Mouse (Mus musculus): ENCODE results near the gene Vdr.

Vdr gene

DNA sequence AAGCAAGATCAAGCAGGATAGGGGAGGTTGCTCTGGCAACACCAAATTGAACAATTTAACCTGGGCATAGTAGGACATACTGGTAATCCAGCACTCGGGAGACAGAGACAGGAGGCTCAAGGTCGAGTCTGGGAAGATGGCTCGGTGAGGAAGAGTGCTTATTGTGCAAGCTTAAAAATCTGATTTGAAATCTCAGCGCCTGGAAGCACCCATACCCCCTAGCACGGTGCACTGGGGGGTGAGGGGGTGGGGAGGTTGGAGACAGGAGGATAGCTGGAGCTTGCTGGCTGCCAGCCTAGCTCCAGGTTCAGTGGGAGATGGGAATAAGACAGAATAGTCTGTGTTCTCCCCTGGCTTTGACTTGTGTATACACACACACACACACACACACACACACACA is 9.9 kb upstream of the Vdr start:
- no peak for DNase-seq (ENCODE audit: low spot score in 2 of 2)

DNA sequence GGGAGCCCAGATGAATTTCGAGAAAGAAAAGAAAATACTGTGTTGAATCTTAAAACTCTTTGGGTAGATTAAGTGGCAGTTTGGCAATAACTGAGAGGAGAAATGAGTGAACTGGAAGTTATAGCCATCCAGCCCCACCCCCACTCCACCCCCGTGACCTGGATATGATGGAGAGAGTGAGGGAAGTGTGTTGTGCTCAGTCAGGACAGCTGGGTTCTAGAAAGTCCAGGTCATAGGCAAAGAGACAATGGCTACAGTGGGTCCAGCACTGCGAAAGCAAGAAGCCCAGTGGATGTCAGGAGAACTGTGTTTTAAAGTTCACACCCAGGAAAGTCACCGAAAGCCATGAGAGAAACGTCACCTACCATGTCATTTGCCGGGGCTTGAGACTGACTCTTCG is 8.8 kb upstream of the Vdr start:
- no peak for DNase-seq (ENCODE audit: low spot score in 2 of 2)

DNA sequence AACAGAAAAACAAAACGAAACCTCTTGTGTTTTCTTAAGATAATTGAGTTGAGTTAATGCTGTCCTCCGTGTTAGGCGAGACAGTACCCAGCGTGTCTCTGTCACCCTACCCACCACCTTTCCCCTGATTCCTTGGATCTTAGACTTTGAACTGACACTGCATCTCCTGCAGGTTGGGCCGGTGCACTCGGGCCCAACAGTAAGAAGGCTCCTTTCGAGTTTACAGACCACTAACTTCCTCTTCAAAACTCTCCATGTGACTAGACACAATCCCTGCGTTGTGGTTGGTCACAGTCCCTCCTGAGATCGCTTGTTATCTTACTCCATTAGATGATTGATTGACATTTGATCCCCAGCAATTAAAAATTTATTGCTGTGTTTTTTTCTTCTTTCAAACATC is 7.6 kb upstream of the Vdr start:
- DNase-seq (ENCODE audit: low spot score in 2 of 2): no peak

DNA sequence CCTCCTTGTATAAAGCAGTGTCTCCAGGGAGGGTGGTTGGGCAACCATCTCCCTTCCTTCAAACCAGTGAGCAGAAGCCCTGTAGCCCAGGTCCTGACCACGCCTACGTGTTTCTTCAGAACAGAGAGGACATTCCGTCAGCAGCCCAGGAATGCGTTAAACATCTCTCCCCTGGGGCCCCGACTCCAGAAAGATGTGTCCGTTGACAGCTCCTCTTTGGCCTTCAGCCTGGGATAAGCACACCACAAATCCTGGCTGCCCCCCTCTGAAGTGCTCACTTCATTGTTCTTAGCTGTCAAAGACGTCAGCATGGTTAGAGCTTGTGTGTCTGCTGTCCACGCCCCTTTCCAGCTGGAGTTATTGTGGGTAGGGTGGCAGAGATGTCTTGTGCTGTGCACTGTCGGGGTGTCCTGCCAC is 3.9 kb upstream of the Vdr start:
- DNase-seq (ENCODE audit: low spot score in 2 of 2): no peak

DNA sequence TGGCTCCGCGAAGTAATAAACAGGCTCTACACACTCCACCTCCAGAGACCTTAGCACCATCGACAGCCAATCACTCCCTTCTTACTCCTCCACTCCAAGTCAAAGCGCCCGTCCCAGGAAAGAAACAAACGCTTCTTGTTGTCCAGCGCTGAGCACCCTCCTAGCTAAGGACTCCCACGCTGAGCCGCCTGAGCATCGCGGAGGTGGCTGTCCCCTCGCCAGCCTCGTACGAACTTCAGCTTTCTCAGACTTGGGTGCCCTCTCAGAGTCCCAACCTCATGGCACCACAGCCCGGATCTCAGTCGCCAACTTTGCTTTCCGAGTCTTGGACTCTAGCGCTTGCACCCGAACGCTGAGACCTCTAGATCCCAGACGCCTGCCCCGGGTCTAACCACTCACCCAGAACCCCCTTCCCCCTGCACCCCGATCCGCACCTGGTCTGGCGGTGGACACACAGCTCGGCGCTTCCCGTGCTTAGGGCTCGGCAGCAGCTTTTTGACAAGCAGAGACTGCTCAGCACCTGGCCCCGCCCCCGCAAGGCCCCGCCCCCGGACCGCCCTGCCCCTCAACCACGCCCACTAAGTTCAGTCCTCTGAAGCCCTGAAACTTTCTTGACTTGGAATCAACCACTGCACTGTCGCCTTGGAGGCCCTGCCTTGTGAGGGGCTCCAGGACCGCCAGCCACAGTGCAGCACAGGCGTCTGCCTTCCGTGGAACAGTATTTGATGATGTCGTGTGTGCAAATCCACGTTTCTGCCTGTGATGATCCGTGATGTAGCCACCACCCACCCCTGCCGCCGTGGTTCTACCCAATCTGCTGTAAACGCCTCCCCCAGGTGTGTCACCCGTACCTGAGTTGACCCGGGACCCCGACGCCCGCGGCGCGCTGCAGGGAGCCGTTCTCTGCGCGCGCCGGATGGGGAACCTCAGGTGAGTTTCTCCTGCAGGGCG is 2.4 kb downstream of the Vdr start:
- DNase-seq (ENCODE audit: low spot score in 2 of 2): peak; percentile 41 to 72

DNA sequence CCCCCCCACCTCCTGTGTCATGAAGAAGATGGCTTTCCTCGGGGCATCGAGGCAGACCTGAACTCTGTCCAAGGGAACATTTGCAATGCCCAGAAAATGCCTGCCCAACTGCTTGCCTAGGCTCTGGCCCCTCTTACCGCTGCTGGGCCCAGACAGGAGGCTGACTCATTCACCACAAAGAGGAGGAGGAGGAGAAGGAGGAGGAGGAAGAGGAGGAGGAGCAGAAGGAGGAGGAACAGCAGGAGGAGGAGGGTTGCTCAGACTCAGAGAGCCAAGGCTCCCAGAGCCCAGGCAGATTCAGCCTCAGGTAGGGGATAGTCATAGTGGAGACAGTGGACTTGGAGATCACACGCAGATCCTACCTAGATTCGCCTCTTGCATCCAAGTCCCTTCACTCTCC is 3.2 kb downstream of the Vdr start:
- DNase-seq (ENCODE audit: low spot score in 2 of 2): no peak

DNA sequence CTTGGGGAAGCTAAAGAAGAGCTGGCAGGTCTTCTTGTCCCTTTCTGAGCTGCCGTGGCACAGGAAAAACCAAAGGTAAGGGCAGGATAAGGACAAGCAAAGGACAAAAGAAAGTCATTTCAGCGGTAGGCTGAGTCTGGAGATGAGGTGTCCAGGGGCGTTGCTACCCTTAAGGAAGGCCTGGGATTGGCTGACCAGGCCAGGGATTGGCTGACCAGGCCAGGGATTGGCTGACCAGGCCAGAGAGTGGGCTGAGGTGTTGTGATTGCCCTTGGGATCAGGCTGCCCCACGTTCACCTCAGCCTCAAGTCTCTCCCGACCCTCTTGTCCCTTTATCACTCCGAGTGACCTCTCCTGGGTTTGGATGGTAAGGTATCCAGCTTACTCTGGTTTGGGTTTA is 5.1 kb downstream of the Vdr start:
- DNase-seq (ENCODE audit: low spot score in 2 of 2): no peak

DNA sequence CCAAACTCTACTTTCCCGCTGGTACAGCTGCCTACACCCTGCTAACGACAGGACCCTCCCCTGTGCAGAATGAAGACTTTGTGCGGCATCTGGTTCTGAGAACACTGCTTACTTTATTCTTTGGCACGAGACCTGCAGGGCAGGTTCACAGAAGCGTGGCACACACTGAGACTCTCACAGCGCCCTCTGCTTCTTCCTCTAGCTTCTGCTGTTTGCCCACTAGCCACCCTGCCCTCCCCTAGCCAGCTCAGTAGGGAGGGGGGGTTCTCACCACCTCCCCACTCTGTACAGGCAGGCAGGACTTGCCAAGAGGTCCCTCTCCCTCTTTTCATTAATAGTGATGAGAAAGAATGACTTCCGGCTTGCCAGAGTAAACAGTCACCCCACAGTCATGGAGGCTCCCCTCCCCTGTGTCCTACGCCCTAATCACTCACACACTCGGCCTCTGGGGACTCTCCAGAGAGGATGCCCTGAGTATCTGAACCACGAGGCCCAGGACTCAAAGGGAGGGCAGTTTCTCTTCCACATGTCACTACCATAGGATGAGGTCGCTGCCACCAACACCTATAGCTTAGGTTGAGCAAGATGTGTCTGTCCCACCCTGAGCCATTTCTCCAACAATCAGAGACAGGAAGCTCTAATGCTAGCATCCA is 6.0 kb downstream of the Vdr start:
- DNase-seq (ENCODE audit: low spot score in 2 of 2): no peak

DNA sequence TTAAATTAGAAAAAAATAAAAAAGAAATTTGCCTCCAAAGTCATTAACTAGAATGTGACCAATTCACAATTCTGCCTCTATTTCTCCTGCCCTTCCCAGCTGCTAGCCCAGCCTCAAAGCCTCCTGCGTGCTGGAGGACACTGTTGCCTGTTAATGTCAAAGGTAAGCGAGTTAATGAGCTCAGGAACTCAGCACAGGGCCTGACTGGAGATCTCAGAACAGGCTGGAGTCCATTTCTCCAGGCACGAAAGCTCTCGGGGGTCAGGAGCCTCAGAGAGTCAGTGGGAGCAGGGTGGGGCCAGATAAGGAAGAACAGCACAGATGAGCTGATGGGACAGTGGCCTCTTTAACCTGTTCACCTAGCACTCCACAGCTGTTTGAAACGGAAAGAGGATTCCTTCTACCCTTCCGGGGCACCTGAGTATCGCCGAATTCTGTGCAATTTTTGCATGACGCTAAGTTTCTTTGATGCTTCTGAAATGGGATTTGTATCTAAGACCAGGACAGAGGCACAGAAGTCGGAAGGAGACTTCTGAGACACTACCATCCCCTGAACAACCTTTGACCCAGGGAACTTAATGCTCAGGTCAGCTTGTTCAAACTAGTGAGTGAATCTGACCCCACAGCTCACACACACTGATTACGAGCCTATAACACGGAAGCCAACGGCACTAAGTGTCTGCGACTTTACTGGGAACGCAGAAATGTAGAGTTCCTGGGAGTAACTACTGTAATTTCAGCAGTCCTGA is 7.0 kb downstream of the Vdr start:
- no peak for DNase-seq (ENCODE audit: low spot score in 2 of 2)

DNA sequence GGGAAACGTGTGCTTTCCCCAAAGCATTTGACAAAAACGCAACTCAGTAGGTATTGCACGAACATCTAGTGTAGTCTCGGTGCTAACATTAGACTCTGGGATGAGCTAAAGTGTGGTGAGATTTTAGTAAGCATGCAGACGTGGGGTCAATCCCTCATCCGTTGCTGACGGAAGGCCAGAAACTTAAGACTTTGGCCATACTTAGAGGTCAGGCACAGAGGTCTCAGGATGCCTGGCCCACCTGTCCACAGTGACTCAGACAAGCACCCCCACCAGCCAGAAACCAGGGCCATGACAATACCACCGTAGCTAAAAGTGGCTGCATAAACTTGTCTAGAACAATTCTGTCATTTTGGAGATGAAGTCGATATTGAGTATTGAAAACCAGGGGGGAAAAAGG is 9.4 kb downstream of the Vdr start:
- no peak for DNase-seq (ENCODE audit: low spot score in 2 of 2)

DNA sequence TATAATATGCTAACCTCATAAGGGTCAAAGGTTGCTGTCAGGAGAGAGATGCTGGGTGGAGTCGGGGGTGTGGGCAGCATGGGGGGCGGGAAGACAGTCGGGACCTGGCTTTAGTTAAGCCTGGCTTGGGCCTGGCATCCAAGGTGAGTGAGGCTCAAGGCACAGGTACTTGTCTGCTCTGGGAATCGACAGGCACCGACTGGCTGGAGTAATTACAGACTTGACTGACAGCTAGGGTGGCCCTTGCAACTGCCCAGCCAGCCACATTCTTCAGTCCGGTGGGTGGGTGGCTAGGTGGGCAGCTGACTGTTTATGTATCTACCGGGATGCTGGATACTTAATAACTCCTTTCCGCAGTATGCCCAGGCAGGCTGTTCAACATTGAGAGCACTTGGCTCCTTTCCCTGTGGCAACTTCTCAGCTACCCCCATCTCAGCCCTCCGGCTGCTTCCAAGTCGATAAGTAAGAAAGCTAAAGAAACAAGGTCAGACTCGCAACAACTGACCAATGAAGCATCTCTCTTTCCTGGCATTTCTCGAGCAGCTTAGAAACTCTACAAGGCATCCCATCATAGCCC is 10.0 kb downstream of the Vdr start:
- DNase-seq (ENCODE audit: low spot score in 2 of 2): no peak

DNA sequence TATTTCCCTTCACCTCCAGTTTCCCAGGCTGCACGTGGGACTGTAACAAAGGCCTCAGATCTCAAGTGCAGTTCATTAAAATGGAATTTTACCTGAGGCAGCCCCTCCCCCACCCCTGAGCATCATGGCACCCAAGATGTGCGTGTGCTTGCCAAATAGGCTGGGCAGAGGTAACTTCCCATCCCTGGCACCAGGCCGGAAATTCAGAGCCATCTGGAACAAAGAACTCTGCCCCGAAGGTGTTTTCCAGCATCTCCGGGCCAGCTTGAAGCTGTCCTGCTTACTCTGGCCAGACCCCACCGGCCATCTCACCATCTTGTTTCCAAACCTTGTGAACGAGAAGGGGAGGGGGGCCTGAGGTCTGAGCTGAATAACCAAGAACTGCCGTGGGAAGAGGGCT is 10.7 kb downstream of the Vdr start:
- DNase-seq (ENCODE audit: low spot score in 2 of 2): no peak

DNA sequence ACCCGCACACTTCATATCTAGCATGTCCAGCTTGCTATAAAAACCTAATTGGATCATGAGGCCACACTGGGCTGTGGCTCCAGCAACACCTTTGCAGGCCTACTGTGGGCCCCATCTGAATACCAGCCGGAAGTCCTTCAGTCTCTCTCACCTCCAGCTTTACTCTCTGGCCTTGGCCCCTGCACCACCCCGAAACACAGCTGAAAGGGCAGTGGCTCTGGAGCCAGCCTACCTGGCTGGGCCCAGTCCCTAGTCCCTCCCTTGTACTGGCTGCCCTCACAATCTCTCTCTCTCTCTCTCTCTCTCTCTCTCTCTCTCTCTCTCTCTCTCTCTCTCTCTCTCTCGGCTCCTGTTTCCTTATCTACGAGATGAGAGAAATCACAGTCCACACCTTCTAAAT is 11.6 kb downstream of the Vdr start:
- DNase-seq (ENCODE audit: low spot score in 2 of 2): no peak

DNA sequence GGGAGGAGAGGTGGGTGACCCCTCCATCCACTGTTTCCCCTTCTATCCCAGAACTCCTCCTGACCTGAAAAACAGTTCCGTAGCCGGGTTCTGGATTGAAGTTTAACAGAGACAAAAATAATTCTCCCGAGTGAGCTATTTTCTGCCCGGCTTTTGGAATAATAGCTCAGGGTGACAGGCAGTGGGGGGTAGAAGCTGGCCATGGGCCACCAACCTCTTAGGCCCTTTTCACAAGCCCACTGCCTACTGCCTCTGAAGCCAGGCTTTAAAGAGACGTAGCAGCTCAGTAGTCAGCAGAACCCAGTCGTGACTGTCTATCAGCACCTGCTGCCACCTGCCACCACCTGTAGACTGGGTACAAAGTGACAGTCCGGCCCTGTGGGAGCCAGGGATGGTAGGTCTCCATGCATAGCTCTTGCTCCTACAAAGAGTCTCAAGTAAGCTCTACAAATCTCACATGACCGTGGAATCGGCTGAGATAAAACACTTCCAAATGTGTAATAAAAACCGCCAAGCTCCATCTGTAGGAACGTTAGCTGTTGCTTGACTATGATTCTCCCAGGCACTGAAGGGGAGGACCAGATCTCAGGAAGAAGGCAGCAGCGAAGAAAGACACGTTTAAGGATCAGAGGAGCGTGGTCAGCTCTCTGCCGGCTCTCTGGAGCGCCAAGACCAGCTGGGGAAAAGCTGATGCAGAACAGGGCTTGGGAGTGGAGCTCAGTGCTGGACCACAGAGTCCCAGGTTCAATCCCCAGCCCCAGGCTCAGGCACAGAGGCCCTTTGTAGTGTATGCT is 13.4 kb downstream of the Vdr start:
- DNase-seq (ENCODE audit: low spot score in 2 of 2): no peak

DNA sequence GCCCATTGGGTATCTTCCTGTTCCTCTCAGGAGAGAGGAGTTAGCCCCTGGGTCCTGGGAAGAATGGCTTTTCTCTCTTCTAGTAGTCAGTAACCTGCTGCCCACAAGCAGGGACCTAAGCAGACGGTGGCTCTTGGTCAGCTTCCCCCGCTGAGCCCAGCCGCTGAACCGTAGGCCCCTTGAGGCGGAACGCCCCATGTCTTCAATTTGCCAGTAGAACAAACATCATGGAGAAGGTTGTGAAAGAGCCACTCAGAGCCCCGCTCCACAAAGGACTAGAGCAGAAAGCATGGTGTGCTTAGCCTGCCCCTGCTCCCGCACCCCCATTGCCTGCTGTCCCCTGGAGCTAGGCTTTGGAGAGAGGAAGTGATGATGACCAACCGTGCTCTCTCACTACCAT is 14.1 kb downstream of the Vdr start:
- DNase-seq (ENCODE audit: low spot score in 2 of 2): no peak

DNA sequence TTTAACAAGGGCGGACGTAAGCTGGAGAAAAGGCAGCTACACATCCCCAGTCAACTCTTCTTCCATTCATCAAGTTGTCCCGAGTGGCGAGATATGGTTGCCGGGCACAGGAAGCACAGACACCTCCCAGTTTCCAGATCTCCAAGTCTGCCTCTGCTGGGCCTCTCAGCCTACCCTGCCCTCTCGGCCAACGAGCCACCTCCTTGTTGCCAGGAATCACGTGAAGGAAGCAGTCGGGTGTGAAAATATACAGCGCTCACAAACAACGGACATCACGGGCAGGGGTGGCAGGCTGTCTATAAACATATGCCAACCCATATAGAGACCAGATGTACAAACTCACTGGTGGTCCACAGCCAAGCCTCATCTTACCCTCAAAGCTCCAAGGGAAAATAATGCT is 14.6 kb downstream of the Vdr start:
- DNase-seq (ENCODE audit: low spot score in 2 of 2): no peak

DNA sequence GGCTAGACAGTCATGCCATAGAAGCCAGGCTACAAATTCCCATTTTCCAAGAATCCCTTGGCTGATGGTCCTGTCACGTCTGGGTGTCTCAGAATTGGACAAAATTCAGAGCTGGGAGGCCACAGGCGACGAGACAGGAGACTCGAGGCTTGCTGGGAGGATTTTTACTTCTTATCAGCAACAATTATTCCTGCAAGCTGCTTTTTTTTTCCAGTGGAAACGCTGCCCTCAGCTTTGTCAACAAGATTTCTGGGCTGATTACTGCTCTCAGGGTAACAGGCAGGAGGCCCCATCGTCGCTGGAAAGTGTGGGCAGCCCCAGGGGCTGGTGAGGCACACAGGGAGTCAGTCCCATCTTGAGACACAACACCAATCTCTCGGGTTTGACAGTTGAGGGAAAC is 17.9 kb downstream of the Vdr start:
- DNase-seq (ENCODE audit: low spot score in 2 of 2): no peak

DNA sequence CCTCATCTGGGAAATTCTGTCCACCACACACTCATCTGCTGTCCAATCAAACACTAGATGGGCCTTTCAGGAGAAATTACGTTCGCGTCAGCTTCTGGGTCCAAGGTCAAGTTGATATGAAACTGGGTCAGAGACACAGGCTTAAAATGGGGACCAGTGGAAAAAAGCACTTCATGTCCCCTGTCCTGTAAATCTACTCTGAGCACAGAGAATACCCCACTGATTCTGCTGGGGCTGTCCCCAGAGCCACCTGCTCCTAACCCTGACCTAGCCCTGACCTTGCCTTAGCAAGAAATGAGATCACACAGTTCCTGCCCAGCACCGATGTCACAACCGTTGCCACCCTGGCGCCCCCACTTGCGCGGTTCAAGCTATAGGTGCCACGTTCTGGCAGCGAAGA is 20.0 kb downstream of the Vdr start:
- DNase-seq (ENCODE audit: low spot score in 2 of 2): no peak

DNA sequence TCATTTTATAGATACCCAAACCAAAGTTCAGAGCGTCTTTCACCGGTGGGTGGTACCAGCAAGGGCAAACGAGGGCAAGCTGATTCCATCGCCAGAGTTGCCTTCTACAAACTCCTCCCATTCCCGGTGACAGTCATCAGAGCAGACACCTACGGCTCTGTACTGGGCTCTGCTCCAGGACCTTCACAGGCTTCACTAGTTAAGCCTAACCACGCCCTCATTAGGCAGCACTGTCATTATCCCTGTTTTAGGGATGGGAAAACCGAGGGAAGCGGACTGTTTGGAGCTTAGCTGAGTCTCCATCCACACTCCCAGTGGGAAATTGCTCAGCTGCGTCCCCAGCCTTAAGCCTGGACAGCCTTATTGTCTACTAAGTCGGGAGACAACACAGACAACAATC is 20.4 kb downstream of the Vdr start:
- DNase-seq (ENCODE audit: low spot score in 2 of 2): no peak

DNA sequence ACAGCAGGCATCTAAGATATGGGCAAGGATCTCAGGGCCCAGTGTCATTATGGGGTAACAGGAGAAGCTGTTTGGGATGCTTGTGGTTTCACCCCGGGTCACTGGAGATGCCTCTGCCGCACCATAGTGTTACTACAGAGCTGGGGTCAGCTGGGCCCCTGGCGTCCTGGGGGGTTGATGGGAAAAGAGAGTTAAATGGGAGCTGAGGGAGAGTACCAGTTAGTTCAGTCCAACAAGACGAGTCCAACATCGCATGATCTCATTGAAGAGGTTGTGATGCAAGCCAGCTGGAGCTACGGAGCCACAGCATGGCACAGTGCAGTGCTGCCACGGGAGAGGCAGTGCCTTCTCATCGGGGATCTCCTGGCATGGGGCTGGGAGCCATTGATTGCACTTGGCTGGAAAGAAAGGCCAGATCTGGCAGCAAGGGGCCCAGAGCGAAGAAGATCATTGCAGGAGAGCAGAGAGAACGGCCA is 22.9 kb downstream of the Vdr start:
- DNase-seq (ENCODE audit: low spot score in 2 of 2): no peak

DNA sequence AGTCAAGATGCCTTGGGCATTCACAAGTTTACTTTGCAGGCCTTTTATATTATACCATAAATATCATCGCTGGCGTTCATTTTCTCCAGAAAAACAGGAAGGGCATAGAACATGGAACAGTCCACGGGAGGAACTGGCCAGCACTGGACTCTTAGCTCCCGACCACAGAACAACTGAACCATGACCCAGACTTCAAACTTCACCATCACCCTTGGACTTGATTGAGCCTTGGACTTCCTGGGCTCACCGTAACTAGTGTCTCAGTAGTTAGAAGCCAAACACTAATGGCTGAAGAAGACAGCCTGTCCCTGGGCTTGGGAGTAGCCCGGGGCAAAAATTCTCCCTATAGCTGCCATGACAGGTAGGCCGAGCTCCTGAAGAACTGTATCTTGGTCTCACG is 29.0 kb downstream of the Vdr start:
- DNase-seq (ENCODE audit: low spot score in 2 of 2): no peak
